Comparison of ENCODE assay signal across 8 mouse cellular contexts in the genomic region with DNA sequence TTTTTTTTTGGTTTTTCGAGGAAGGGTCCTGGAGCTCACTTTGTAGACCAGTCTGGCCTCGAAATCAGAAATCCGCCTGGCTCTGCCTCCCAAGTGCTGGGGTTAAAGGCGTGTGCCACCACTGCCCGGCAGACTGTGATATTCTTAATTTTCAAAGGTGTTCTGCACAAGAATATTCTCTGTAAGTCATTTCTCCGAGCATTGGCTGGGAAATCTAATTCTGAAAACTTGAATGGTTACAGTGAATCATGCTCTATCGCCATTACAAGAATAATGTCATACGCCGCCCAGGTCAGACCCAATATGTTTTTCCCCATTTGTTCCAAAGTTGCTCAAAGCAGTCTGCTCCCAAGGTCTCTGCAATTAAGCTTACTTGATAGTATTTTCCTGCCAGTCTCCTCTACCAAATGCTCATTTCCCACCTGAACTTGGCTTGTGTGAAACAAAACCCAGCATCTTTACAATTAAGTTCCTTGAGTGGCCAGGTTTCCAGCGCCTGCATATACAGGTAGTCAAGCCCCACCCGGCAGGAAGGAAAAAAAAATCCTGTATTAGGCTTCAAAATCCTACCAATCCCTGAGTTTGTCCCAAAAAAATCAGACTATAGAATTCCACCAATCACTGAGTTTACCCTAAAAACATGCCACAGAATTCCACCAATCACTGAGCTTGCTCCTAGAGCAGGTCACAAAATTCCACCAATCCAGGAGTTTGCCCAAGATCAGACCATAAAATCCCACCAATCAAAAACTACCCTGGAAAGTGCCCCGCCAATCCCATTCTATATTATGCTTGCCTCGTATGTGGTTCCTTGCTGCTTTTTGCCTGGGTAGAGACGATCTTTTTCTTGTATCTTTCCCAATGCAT. TPM values are rescaled to one million over a fixed set of nuclear protein-coding genes. Genes with fewer than 3 reads are reported as not detected.
A peak's percentile ranks its signal among the peaks of the same experiment; 100 is the strongest.
DNase-seq lines count a peak whose midpoint lies in the region; ATAC-seq and TF ChIP-seq lines count a peak whose summit lies in the region.

Ccdc84 (minus strand) TSS at position 51 of the 867 bp plus-strand sequence.

- in situ Hi-C loops in ES-E14 (cut with MboI; ENCODE audit: low sequenced_read_pairs in 2 of 2, unreplicated experiment in 2 of 2): no loop called here

- intact Hi-C loops in heart, postnatal 36 days (cut with DNase I): no loop called here

- H3K9me3 ChIP-seq in heart, embryonic 13.5 days: no peaks in the 10 kb centered on the region
- H3K9me3 ChIP-seq in ES-E14 (ENCODE audit: control insufficient read depth, insufficient read depth, low read depth, low read length): no peaks in the 10 kb centered on the region
- H3K9me3 ChIP-seq in embryonic facial prominence, embryonic 11.5 days (replicated peaks; ENCODE audit: control insufficient read depth, low read length): no peaks in the 10 kb centered on the region
- no peaks in the 10 kb centered on the region for H3K9me3 ChIP-seq in hindbrain, postnatal 0 days (ENCODE audit: low read length)

- peak within 1 kb of the TSS; percentile 70 for H3K27ac ChIP-seq in heart, embryonic 13.5 days (replicated peaks)
- H3K27ac ChIP-seq in ES-E14 (ENCODE audit: insufficient read depth, low read depth, low read length, poor library complexity, severe bottlenecking): peak within 1 kb of the TSS; percentile 99
- peak within 1 kb of the TSS; percentile 48; the same call in 1 of the 2 replicates for H3K27ac ChIP-seq in embryonic facial prominence, embryonic 11.5 days (replicated peaks; ENCODE audit: low read depth, low read length)
- peak within 1 kb of the TSS; percentile 79 for H3K27ac ChIP-seq in hindbrain, postnatal 0 days

- TF ChIP-seq CTCF in hindbrain, postnatal 0 days (IDR thresholded peaks at IDR 0.05; ENCODE audit: low read depth): no peak

- peaks cover 14% of the 10 kb centered on the region for H3K4me1 ChIP-seq in heart, embryonic 13.5 days
- peaks cover 0 to 5% of the 10 kb centered on the region in 2 experiments; a peak in 2 of 4 replicates for H3K4me1 ChIP-seq in ES-E14 (ENCODE audit: control insufficient read depth in 2 of 2, insufficient read depth in 2 of 2, low read length in 2 of 2, poor library complexity in 1 of 2)
- H3K4me1 ChIP-seq in embryonic facial prominence, embryonic 11.5 days (ENCODE audit: control insufficient read depth, insufficient read depth, low read length): no peaks in the 10 kb centered on the region
- peaks cover 6% of the 10 kb centered on the region; the same call in 1 of the 2 replicates for H3K4me1 ChIP-seq in hindbrain, postnatal 0 days (ENCODE audit: insufficient read depth, low read length)

- peak within 1 kb of the TSS; percentile 95 for H3K9ac ChIP-seq in heart, embryonic 13.5 days
- peak within 1 kb of the TSS; percentile 81 for H3K9ac ChIP-seq in ES-E14 (ENCODE audit: insufficient read depth, low read depth, low read length, poor library complexity, severe bottlenecking)
- H3K9ac ChIP-seq in embryonic facial prominence, embryonic 11.5 days (replicated peaks; ENCODE audit: low read length): peak within 1 kb of the TSS; percentile 74
- peak within 1 kb of the TSS; percentile 78 for H3K9ac ChIP-seq in hindbrain, postnatal 0 days (replicated peaks; ENCODE audit: low read length)

- peak within 1 kb of the TSS; percentile 97 for H3K4me2 ChIP-seq in heart, embryonic 13.5 days
- peak within 1 kb of the TSS; percentile 93 for H3K4me2 ChIP-seq in embryonic facial prominence, embryonic 11.5 days (ENCODE audit: low read depth, low read length)
- peak within 1 kb of the TSS; percentile 97 for H3K4me2 ChIP-seq in hindbrain, postnatal 0 days (ENCODE audit: low read depth, low read length)

- no peaks in the 10 kb centered on the region for H3K27me3 ChIP-seq in heart, embryonic 13.5 days (replicated peaks)
- H3K27me3 ChIP-seq in embryonic facial prominence, embryonic 11.5 days (ENCODE audit: control insufficient read depth, insufficient read depth, low read length): no peaks in the 10 kb centered on the region
- H3K27me3 ChIP-seq in hindbrain, postnatal 0 days (ENCODE audit: insufficient read depth, low read length): no peaks in the 10 kb centered on the region

- peak within 1 kb of the TSS; percentile 94 for H3K4me3 ChIP-seq in heart, embryonic 13.5 days
- H3K4me3 ChIP-seq in ES-E14 (ENCODE audit: insufficient read depth in 1 of 2, low read depth in 1 of 2, low read length in 2 of 2, poor library complexity in 1 of 2, severe bottlenecking in 1 of 2): peak within 1 kb of the TSS; percentile 86 to 93
- peak within 1 kb of the TSS; percentile 84 for H3K4me3 ChIP-seq in embryonic facial prominence, embryonic 11.5 days (ENCODE audit: low read depth, low read length)
- peak within 1 kb of the TSS; percentile 81 for H3K4me3 ChIP-seq in hindbrain, postnatal 0 days (ENCODE audit: low read length)

- WGBS in heart, embryonic 13.5 days: 74% methylated on average over 14 of the region's 14 CpGs
- 80% methylated on average over 14 of the region's 14 CpGs for WGBS in embryonic facial prominence, embryonic 11.5 days
- 76% methylated on average over 14 of the region's 14 CpGs for WGBS in hindbrain, postnatal 0 days

- no peak for DNase-seq in heart, postnatal 36 days
- DNase-seq in ES-E14 (ENCODE audit: low read depth, low spot score): peak; percentile 60
- DNase-seq in embryonic facial prominence, embryonic 11.5 days (ENCODE audit: low spot score): no peak
- peak; percentile 33 for DNase-seq in hindbrain, postnatal 0 days (ENCODE audit: low spot score)
- no peak for DNase-seq in spleen, adult 18-20 months
- no peak for DNase-seq in urinary bladder, adult 18-20 months (ENCODE audit: low spot score in 2 of 2)

- no peak for ATAC-seq in heart, embryonic 13.5 days (ENCODE audit: extremely low read depth, insufficient number of reproducible peaks, low FRiP score, low TSS enrichment)
- ATAC-seq in embryonic facial prominence, embryonic 11.5 days (replicated peaks; ENCODE audit: insufficient number of reproducible peaks, low FRiP score, low TSS enrichment, low read depth): no peak
- ATAC-seq in hindbrain, postnatal 0 days: no peak
- ATAC-seq in megakaryocyte, adult 5-6 weeks (ENCODE audit: poor library complexity, severe bottlenecking): no peak

- peaks cover 25% of the 10 kb centered on the region for H3K36me3 ChIP-seq in heart, embryonic 13.5 days
- H3K36me3 ChIP-seq in ES-E14 (ENCODE audit: control insufficient read depth, insufficient read depth, low read length, poor library complexity, severe bottlenecking): peaks cover 2% of the 10 kb centered on the region; the same call in 1 of the 2 replicates
- no peaks in the 10 kb centered on the region; the same call in 1 of the 2 replicates for H3K36me3 ChIP-seq in embryonic facial prominence, embryonic 11.5 days (replicated peaks; ENCODE audit: control insufficient read depth, insufficient read depth, low read depth, low read length)
- H3K36me3 ChIP-seq in hindbrain, postnatal 0 days (ENCODE audit: insufficient read depth, low read length): 0 out of 2 replicates have a peak, but pooled peaks cover 2% of the 10 kb centered on the region

TF ChIP-seq in ES-E14, 5 proteins besides CTCF, POLR2A, EP300 and RAD21:
- peak; percentile 74 for TF ChIP-seq CHD2 (IDR thresholded peaks at IDR 0.05; ENCODE audit: low read depth, low read length)
- no peak for TF ChIP-seq ZC3H11A (IDR thresholded peaks at IDR 0.05; ENCODE audit: borderline replicate concordance, low read depth, low read length)
- TF ChIP-seq ZNF384 (IDR thresholded peaks at IDR 0.05; ENCODE audit: low read depth, low read length): peak; percentile 99
TF ChIP-seq in ES-E14: peak in this region for 2.

RNA-seq across cellular contexts. Expression of gene Ccdc84, which starts in this region (rescaled TPM):
- 19.6 and 21.4 TPM in 2 replicates for polyA plus RNA-seq in heart, embryonic 13.5 days (2015; fragmentation: Nextera tagmentation; extraction: Ambion mirVana)
- total RNA-seq in heart, postnatal 36 days (2021): 1 to 10 TPM; 8.1 to 8.8 TPM
- total RNA-seq in ES-E14 (2012; rRNA removed): 38.3 and 57.0 TPM in 2 replicates
- polyA plus RNA-seq in embryonic facial prominence, embryonic 11.5 days (2014; fragmentation: Nextera tagmentation; extraction: Ambion mirVana): 20.3 and 27.6 TPM in 2 replicates
- total RNA-seq in hindbrain, postnatal 0 days (2014; rRNA removed): 14.7 and 23.6 TPM in 2 replicates
- 26.0 and 31.1 TPM in 2 replicates for polyA plus RNA-seq in hindbrain, postnatal 0 days (2015; fragmentation: Nextera tagmentation; extraction: Ambion mirVana)
- 24.5 TPM in 2 replicates for total RNA-seq in megakaryocyte, adult 5-6 weeks (2015)
- 19.8 and 27.1 TPM in 2 replicates for total RNA-seq in megakaryocyte, adult 5-6 weeks (2017)

Comparison
In these comparisons a context has a peak if more than half of its experiments do, and no peak if none do; other contexts are left out.
1. H3K27ac ChIP-seq: peak in every context shown above with its lines; median percentile 99 in ES-E14; 79 in hindbrain, postnatal 0 days; 70 in heart, embryonic 13.5 days; 48 in embryonic facial prominence, embryonic 11.5 days.
2. DNase-seq: peak in ES-E14 (single experiment) and hindbrain, postnatal 0 days (single experiment); none in heart, postnatal 36 days (0 of 2), embryonic facial prominence, embryonic 11.5 days (single experiment), spleen, adult 18-20 months (0 of 2) and urinary bladder, adult 18-20 months (0 of 2).
3. Peak in every context shown above with its lines, with median percentiles within 50 percentile points of each other: H3K4me2 ChIP-seq, H3K4me3 ChIP-seq and H3K9ac ChIP-seq.